Mouse (Mus musculus): Measurements from ENCODE around the gene Spint3.
A peak's percentile ranks its signal among the peaks of the same experiment; 100 is the strongest.
"Not testable (repeated sequence)": the region's sequence is repeated elsewhere in the genome, so short reads cannot be mapped to it uniquely, and the experiment has no call there.

Spint3 gene

GRCm38 (mm10) chr2:164573359-164573758, at the start of gene Spint3:
Gene Spint3, minus strand, starts transcription at chr2:164573459.
- not testable (repeated sequence) for DNase-seq (ENCODE audit: low read depth, low spot score); H3K27me3 ChIP-seq (ENCODE audit: control insufficient read depth, insufficient read depth, low read length, poor library complexity, severe bottlenecking); H3K36me3 ChIP-seq (ENCODE audit: control insufficient read depth, insufficient read depth, low read length, poor library complexity, severe bottlenecking)

GRCm38 (mm10) chr2:164621775-164622174, 48.5 kb upstream of the Spint3 start:
- no peak for DNase-seq (ENCODE audit: low read depth, low spot score)
- no peaks in the 10 kb centered on the region for H3K27me3 ChIP-seq (ENCODE audit: control insufficient read depth, insufficient read depth, low read length, poor library complexity, severe bottlenecking)
- no peaks in the 10 kb centered on the region for H3K36me3 ChIP-seq (ENCODE audit: control insufficient read depth, insufficient read depth, low read length, poor library complexity, severe bottlenecking)

- no peak for DNase-seq (ENCODE audit: low read depth, low spot score)
Measured at GRCm38 (mm10) chr2:164619050-164619449, 45.8 kb upstream of the Spint3 start.

GRCm38 (mm10) chr2:164615386-164615785, 42.1 kb upstream of the Spint3 start:
- Histone ChIP-seq H3K36me3 (ENCODE audit: control insufficient read depth, insufficient read depth, low read length, poor library complexity, severe bottlenecking) (no peaks in the 10 kb centered on the region), H3K27me3 (ENCODE audit: control insufficient read depth, insufficient read depth, low read length, poor library complexity, severe bottlenecking) (no peaks in the 10 kb centered on the region)
- no peak for DNase-seq (ENCODE audit: low read depth, low spot score)

More at GRCm38 (mm10) chr2:164619050-164619449, 45.8 kb upstream of the Spint3 start:
- no peaks in the 10 kb centered on the region for H3K36me3 ChIP-seq (ENCODE audit: control insufficient read depth, insufficient read depth, low read length, poor library complexity, severe bottlenecking)
- no peaks in the 10 kb centered on the region for H3K27me3 ChIP-seq (ENCODE audit: control insufficient read depth, insufficient read depth, low read length, poor library complexity, severe bottlenecking)

GRCm38 (mm10) chr2:164613471-164613870, 40.2 kb upstream of the Spint3 start, which contains the start of the genes Wfdc6b and Wfdc8:
Gene Wfdc6b, plus strand, starts transcription at chr2:164613522.
Gene Wfdc8, minus strand, starts transcription at chr2:164613626.
- not testable (repeated sequence) for H3K36me3 ChIP-seq (ENCODE audit: control insufficient read depth, insufficient read depth, low read length, poor library complexity, severe bottlenecking); DNase-seq (ENCODE audit: low read depth, low spot score)

GRCm38 (mm10) chr2:164608781-164609180, 35.5 kb upstream of the Spint3 start:
- no peaks in the 10 kb centered on the region for H3K36me3 ChIP-seq (ENCODE audit: control insufficient read depth, insufficient read depth, low read length, poor library complexity, severe bottlenecking)
- no peak for DNase-seq (ENCODE audit: low read depth, low spot score)
- no peaks in the 10 kb centered on the region for H3K27me3 ChIP-seq (ENCODE audit: control insufficient read depth, insufficient read depth, low read length, poor library complexity, severe bottlenecking)

More at GRCm38 (mm10) chr2:164613471-164613870, 40.2 kb upstream of the Spint3 start, which contains the start of the genes Wfdc6b and Wfdc8:
- not testable (repeated sequence) for H3K27me3 ChIP-seq (ENCODE audit: control insufficient read depth, insufficient read depth, low read length, poor library complexity, severe bottlenecking)

GRCm38 (mm10) chr2:164604411-164604810, 31.2 kb upstream of the Spint3 start:
- DNase-seq (ENCODE audit: low read depth, low spot score) = no peak
- Histone ChIP-seq H3K36me3 (ENCODE audit: control insufficient read depth, insufficient read depth, low read length, poor library complexity, severe bottlenecking) (no peaks in the 10 kb centered on the region), H3K27me3 (ENCODE audit: control insufficient read depth, insufficient read depth, low read length, poor library complexity, severe bottlenecking) (no peaks in the 10 kb centered on the region)

GRCm38 (mm10) chr2:164603482-164603881, 30.2 kb upstream of the Spint3 start:
- Histone ChIP-seq H3K36me3 (ENCODE audit: control insufficient read depth, insufficient read depth, low read length, poor library complexity, severe bottlenecking) (no peaks in the 10 kb centered on the region), H3K27me3 (ENCODE audit: control insufficient read depth, insufficient read depth, low read length, poor library complexity, severe bottlenecking) (no peaks in the 10 kb centered on the region)
- DNase-seq (ENCODE audit: low read depth, low spot score) = no peak

GRCm38 (mm10) chr2:164600179-164600578, 26.9 kb upstream of the Spint3 start:
- no peaks in the 10 kb centered on the region for H3K27me3 ChIP-seq (ENCODE audit: control insufficient read depth, insufficient read depth, low read length, poor library complexity, severe bottlenecking)
- DNase-seq (ENCODE audit: low read depth, low spot score) = no peak
- no peaks in the 10 kb centered on the region for H3K36me3 ChIP-seq (ENCODE audit: control insufficient read depth, insufficient read depth, low read length, poor library complexity, severe bottlenecking)

- Histone ChIP-seq H3K36me3 (ENCODE audit: control insufficient read depth, insufficient read depth, low read length, poor library complexity, severe bottlenecking) (no peaks in the 10 kb centered on the region), H3K27me3 (ENCODE audit: control insufficient read depth, insufficient read depth, low read length, poor library complexity, severe bottlenecking) (no peaks in the 10 kb centered on the region)
- no peak for DNase-seq (ENCODE audit: low read depth, low spot score)
Measured at GRCm38 (mm10) chr2:164593494-164593893, 20.2 kb upstream of the Spint3 start, which contains the start of gene Eppin. Gene Eppin, minus strand, starts transcription at chr2:164593594.

GRCm38 (mm10) chr2:164592014-164592413, 18.8 kb upstream of the Spint3 start:
- peak; percentile 26 for DNase-seq (ENCODE audit: low read depth, low spot score)
- Histone ChIP-seq H3K36me3 (ENCODE audit: control insufficient read depth, insufficient read depth, low read length, poor library complexity, severe bottlenecking) (no peaks in the 10 kb centered on the region), H3K27me3 (ENCODE audit: control insufficient read depth, insufficient read depth, low read length, poor library complexity, severe bottlenecking) (no peaks in the 10 kb centered on the region)

GRCm38 (mm10) chr2:164585025-164585725, 11.9 kb upstream of the Spint3 start, which contains the start of gene Wfdc6a:
Gene Wfdc6a, minus strand, starts transcription at chr2:164585447.
- H3K36me3 ChIP-seq (ENCODE audit: control insufficient read depth, insufficient read depth, low read length, poor library complexity, severe bottlenecking); H3K27me3 ChIP-seq (ENCODE audit: control insufficient read depth, insufficient read depth, low read length, poor library complexity, severe bottlenecking); DNase-seq (ENCODE audit: low read depth, low spot score): not testable (repeated sequence)

- Histone ChIP-seq H3K36me3 (ENCODE audit: control insufficient read depth, insufficient read depth, low read length, poor library complexity, severe bottlenecking) (no peaks in the 10 kb centered on the region), H3K27me3 (ENCODE audit: control insufficient read depth, insufficient read depth, low read length, poor library complexity, severe bottlenecking) (peaks cover 1% of the 10 kb centered on the region)
- no peak for DNase-seq (ENCODE audit: low read depth, low spot score)
Measured at GRCm38 (mm10) chr2:164567460-164567859, 5.8 kb downstream of the Spint3 start.

- no peaks in the 10 kb centered on the region for H3K36me3 ChIP-seq (ENCODE audit: control insufficient read depth, insufficient read depth, low read length, poor library complexity, severe bottlenecking)
- no peak for DNase-seq (ENCODE audit: low read depth, low spot score)
Measured at GRCm38 (mm10) chr2:164566997-164567396, 6.3 kb downstream of the Spint3 start.

GRCm38 (mm10) chr2:164564346-164564745, 8.9 kb downstream of the Spint3 start:
- DNase-seq (ENCODE audit: low read depth, low spot score) = no peak
- Histone ChIP-seq H3K27me3 (ENCODE audit: control insufficient read depth, insufficient read depth, low read length, poor library complexity, severe bottlenecking) (peaks cover 1% of the 10 kb centered on the region), H3K36me3 (ENCODE audit: control insufficient read depth, insufficient read depth, low read length, poor library complexity, severe bottlenecking) (no peaks in the 10 kb centered on the region)

More at GRCm38 (mm10) chr2:164566997-164567396, 6.3 kb downstream of the Spint3 start:
- peaks cover 1% of the 10 kb centered on the region for H3K27me3 ChIP-seq (ENCODE audit: control insufficient read depth, insufficient read depth, low read length, poor library complexity, severe bottlenecking)

Measured in splenic B cell, adult 2 months (primary cell).